In genomic region chr5:36955366-36955765, GRCm38 (mm10) we compare ENCODE assay signal across 8 mouse cellular contexts. TPM values are rescaled to one million over a fixed set of nuclear protein-coding genes. Genes with fewer than 3 reads are reported as not detected.
DNase-seq lines count a peak whose midpoint lies in the region; ATAC-seq and TF ChIP-seq lines count a peak whose summit lies in the region.

No protein-coding gene starts in this region.

- no peaks in the 10 kb centered on the region for H3K9me3 ChIP-seq in forebrain, postnatal 0 days (ENCODE audit: low read length)
- no peaks in the 10 kb centered on the region for H3K9me3 ChIP-seq in forebrain, embryonic 10.5 days
- no peaks in the 10 kb centered on the region for H3K9me3 ChIP-seq in midbrain, embryonic 10.5 days (replicated peaks)
- H3K9me3 ChIP-seq in midbrain, embryonic 15.5 days = no peaks in the 10 kb centered on the region

- peak; percentile 66 for TF ChIP-seq CTCF in forebrain, postnatal 0 days (IDR thresholded peaks at IDR 0.05; ENCODE audit: low read depth)

- DNase-seq in forebrain, postnatal 0 days = peak; percentile 43
- DNase-seq in forebrain, embryonic 10.5 days (ENCODE audit: extremely low spot score, low spot score) = no peak
- peak; percentile 23 for DNase-seq in midbrain, embryonic 10.5 days (ENCODE audit: low spot score)
- DNase-seq in adrenal gland, postnatal 25 days = peak; percentile 56
- peak; percentile 52 for DNase-seq in induced T-regulatory cell, adult 2 months (ENCODE audit: low read depth)
- DNase-seq in thymus, postnatal 25 days = peak; percentile 58
- DNase-seq in urinary bladder, adult 2 months (ENCODE audit: low spot score) = no peak

- no peak overlapping the region for H3K9ac ChIP-seq in forebrain, postnatal 0 days
- H3K9ac ChIP-seq in midbrain, embryonic 15.5 days = no peak overlapping the region

- H3K4me3 ChIP-seq in forebrain, postnatal 0 days (ENCODE audit: low read depth, low read length) = no peak overlapping the region
- no peak overlapping the region for H3K4me3 ChIP-seq in forebrain, embryonic 10.5 days
- no peak overlapping the region for H3K4me3 ChIP-seq in midbrain, embryonic 10.5 days
- H3K4me3 ChIP-seq in midbrain, embryonic 15.5 days = no peak overlapping the region

- ATAC-seq in forebrain, postnatal 0 days = no peak
- no peak for ATAC-seq in midbrain, embryonic 15.5 days (replicated peaks)

- no peaks in the 10 kb centered on the region; the same call in 1 of the 2 replicates for H3K4me1 ChIP-seq in forebrain, postnatal 0 days (ENCODE audit: insufficient read depth)
- peaks cover 16% of the 10 kb centered on the region for H3K4me1 ChIP-seq in forebrain, embryonic 10.5 days
- H3K4me1 ChIP-seq in midbrain, embryonic 10.5 days = peaks cover 18% of the 10 kb centered on the region
- H3K4me1 ChIP-seq in midbrain, embryonic 15.5 days = peaks cover 8% of the 10 kb centered on the region

- no peaks in the 10 kb centered on the region for H3K27me3 ChIP-seq in forebrain, postnatal 0 days (ENCODE audit: insufficient read depth, low read length)
- 0 out of 2 replicates have a peak, but pooled peaks cover 17% of the 10 kb centered on the region for H3K27me3 ChIP-seq in forebrain, embryonic 10.5 days (ENCODE audit: poor library complexity, severe bottlenecking)
- H3K27me3 ChIP-seq in midbrain, embryonic 10.5 days (ENCODE audit: low read depth, poor library complexity, severe bottlenecking) = peaks cover 6% of the 10 kb centered on the region
- no peaks in the 10 kb centered on the region for H3K27me3 ChIP-seq in midbrain, embryonic 15.5 days (replicated peaks)

- no peak overlapping the region for H3K4me2 ChIP-seq in forebrain, postnatal 0 days (ENCODE audit: low read depth)
- no peak overlapping the region for H3K4me2 ChIP-seq in midbrain, embryonic 15.5 days

- H3K27ac ChIP-seq in forebrain, postnatal 0 days (ENCODE audit: low read depth, low read length) = no peak overlapping the region
- H3K27ac ChIP-seq in forebrain, embryonic 10.5 days = no peak overlapping the region
- H3K27ac ChIP-seq in midbrain, embryonic 10.5 days (replicated peaks) = no peak overlapping the region
- H3K27ac ChIP-seq in midbrain, embryonic 15.5 days = no peak overlapping the region

- H3K36me3 ChIP-seq in forebrain, postnatal 0 days (ENCODE audit: insufficient read depth) = peaks cover 21% of the 10 kb centered on the region
- no peaks in the 10 kb centered on the region for H3K36me3 ChIP-seq in forebrain, embryonic 10.5 days (replicated peaks)
- no peaks in the 10 kb centered on the region for H3K36me3 ChIP-seq in midbrain, embryonic 10.5 days
- H3K36me3 ChIP-seq in midbrain, embryonic 15.5 days (replicated peaks) = no peaks in the 10 kb centered on the region

- 33% methylated on average over 4 of the region's 4 CpGs for WGBS in forebrain, postnatal 0 days
- 39% methylated on average over 4 of the region's 4 CpGs for WGBS in forebrain, embryonic 10.5 days
- 37% methylated on average over 4 of the region's 4 CpGs for WGBS in midbrain, embryonic 10.5 days
- 37% methylated on average over 4 of the region's 4 CpGs for WGBS in midbrain, embryonic 15.5 days

RNA-seq across cellular contexts. Expression of gene Wfs1, which starts 33.6 kb away (rescaled TPM):
- total RNA-seq in forebrain, postnatal 0 days (2014; rRNA removed) = 9.6 and 12.9 TPM in 2 replicates
- polyA plus RNA-seq in forebrain, postnatal 0 days (2015; fragmentation: Nextera tagmentation; extraction: Ambion mirVana) = 10.3 and 16.9 TPM in 2 replicates
- polyA plus RNA-seq in forebrain, embryonic 10.5 days (2016; fragmentation: Nextera tagmentation; extraction: Ambion mirVana) = 8.1 and 8.4 TPM in 2 replicates
- 8.9 and 9.9 TPM in 2 replicates for polyA plus RNA-seq in midbrain, embryonic 10.5 days (2016; fragmentation: Nextera tagmentation; extraction: Ambion mirVana)
- polyA plus RNA-seq in midbrain, embryonic 15.5 days (2015; fragmentation: Nextera tagmentation; extraction: Ambion mirVana) = 8.9 and 10.2 TPM in 2 replicates
- total RNA-seq in adrenal gland, postnatal 25 days (2021) = 49.0 and 64.9 TPM in 2 replicates
- 14.2 and 24.8 TPM in 2 replicates for polyA plus RNA-seq in urinary bladder, adult 2 months (2012; rRNA removed)

Comparison
In these comparisons a context has a peak if more than half of its experiments do, and no peak if none do; other contexts are left out.
1. DNase-seq: peak in forebrain, postnatal 0 days (single experiment), midbrain, embryonic 10.5 days (single experiment), adrenal gland, postnatal 25 days (single experiment), induced T-regulatory cell, adult 2 months (single experiment) and thymus, postnatal 25 days (single experiment); none in forebrain, embryonic 10.5 days (single experiment) and urinary bladder, adult 2 months (single experiment).